Mouse (Mus musculus) brain, adult 10 weeks (tissue): ENCODE data around the gene Oprl1. TPM values are rescaled to one million over a fixed set of nuclear protein-coding genes. Genes with fewer than 3 reads are reported as not detected.

Experiments
- polyA plus RNA-seq: library from polyadenylated mRNA; stranded (reverse); fragments of 350-450 nt; fragmentation: Illumina TruSeq; extraction: RNeasy Lipid Tissue Mini Kit (QIAGEN cat#74804); gene quantifications from one replicate; pipeline ENCODE4 v1.2.3, GENCODE M21; 2015; ENCODE audit warnings: low read depth, low replicate concordance

Oprl1 gene
- polyA plus RNA-seq, result 44.8 TPM

GRCm38 (mm10) chr2:181714903-181715326 lies at the start of gene Oprl1:
Gene Oprl1, plus strand, starts transcription at chr2:181715016.

GRCm38 (mm10) chr2:181671326-181671725 lies 43.5 kb upstream of the Oprl1 start, which contains the start of gene Sox18:
Gene Sox18, minus strand, starts transcription at chr2:181671640.

GRCm38 (mm10) chr2:181679951-181680715 lies 34.7 kb upstream of the Oprl1 start, which contains the start of gene Tcea2:
Gene Tcea2, plus strand, starts transcription at chr2:181680310.

GRCm38 (mm10) chr2:181693339-181694280 lies 21.2 kb upstream of the Oprl1 start, which contains the start of gene Rgs19:
Gene Rgs19, minus strand, starts transcription at chr2:181693977.

GRCm38 (mm10) chr2:181698241-181698640 lies 16.6 kb upstream of the Oprl1 start, which contains the start of gene Lkaaear1:
Gene Lkaaear1, minus strand, starts transcription at chr2:181698442.

GRCm38 (mm10) chr2:181763006-181763830 lies 48.4 kb downstream of the Oprl1 start, which contains the start of gene Myt1:
Gene Myt1, plus strand, starts transcription at chr2:181763332.

Other genes with a start within 250 kb of the Oprl1 start
- gene Abhd16b, start 221.8 kb upstream of the Oprl1 start, polyA plus RNA-seq, result not detected
- 156 TPM for gene Tpd52l2, start 217.9 kb upstream of the Oprl1 start, polyA plus RNA-seq
- gene Dnajc5, start 194.5 kb upstream of the Oprl1 start, polyA plus RNA-seq, result 172 TPM
- 58.3 TPM for gene Uckl1, start 130.1 kb upstream of the Oprl1 start, polyA plus RNA-seq
- 42.7 TPM for gene Prpf6, start 123.1 kb upstream of the Oprl1 start, polyA plus RNA-seq
- 45.3 TPM for gene Zfp512b, start 122.2 kb upstream of the Oprl1 start, polyA plus RNA-seq
- 24.8 TPM for gene Samd10, start 115.8 kb upstream of the Oprl1 start, polyA plus RNA-seq
- gene Gm29797, start 58.0 kb upstream of the Oprl1 start, polyA plus RNA-seq, result not detected
- 7.8 TPM for gene Sox18, start 43.4 kb upstream of the Oprl1 start, polyA plus RNA-seq
- gene Tcea2, start 34.7 kb upstream of the Oprl1 start, polyA plus RNA-seq, result 74.5 TPM
- 41.0 TPM for gene Rgs19, start 21.0 kb upstream of the Oprl1 start, polyA plus RNA-seq
- gene Lkaaear1, start 16.6 kb upstream of the Oprl1 start, polyA plus RNA-seq, result not detected
- 5.8 TPM for gene Myt1, start 48.3 kb downstream of the Oprl1 start, polyA plus RNA-seq
- gene Pcmtd2, start 122.8 kb downstream of the Oprl1 start, polyA plus RNA-seq, result 73.1 TPM
- gene Polr3k, start 149.3 kb downstream of the Oprl1 start, polyA plus RNA-seq, result 38.7 TPM